Mouse (Mus musculus): ENCODE data around the gene Dusp6. TPM values are rescaled to one million over a fixed set of nuclear protein-coding genes. Genes with fewer than 3 reads are reported as not detected.

The Dusp6 gene
- polyA plus RNA-seq, 1 experiment from 2014 or later: 98.5 TPM

DNA sequence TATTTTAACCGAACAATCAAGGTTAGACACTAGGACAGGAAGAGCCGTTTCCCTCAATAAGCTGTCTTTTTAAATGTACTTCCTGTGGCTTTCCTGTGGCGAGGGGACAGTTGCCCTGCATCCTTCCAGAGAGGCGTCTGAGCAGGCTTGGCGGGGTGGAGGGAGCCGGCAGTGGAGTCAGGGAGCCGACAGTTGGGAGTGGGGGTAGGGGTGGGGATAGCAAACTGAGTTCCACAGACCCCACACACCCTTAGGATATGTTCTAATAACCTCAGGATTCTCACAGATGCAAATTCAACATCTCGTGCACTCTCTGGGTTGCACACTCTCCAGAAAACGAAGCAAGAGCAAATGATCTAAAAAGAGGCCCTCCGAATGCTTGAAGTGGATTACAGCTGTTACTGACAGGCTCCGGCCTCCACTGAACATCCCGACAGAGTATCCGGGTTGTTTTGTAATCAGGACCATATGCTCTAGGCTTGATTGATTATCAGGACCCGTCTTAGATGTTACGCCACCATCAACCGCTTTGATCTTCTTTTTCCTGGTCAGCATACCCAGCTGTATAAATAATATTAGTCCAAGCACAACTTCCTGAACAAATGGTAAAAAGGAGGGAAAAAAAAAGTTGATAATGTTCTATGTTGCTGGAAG lies 33.9 kb upstream of the Dusp6 start:
- Histone ChIP-seq H3K9me3 (ENCODE audit: control insufficient read depth, low read length) (no peaks in the 10 kb centered on the region), H3K4me3 (ENCODE audit: low read length) (no peak overlapping the region), H3K27ac (ENCODE audit: low read depth, low read length) (peak overlapping the region; percentile 79; the same call in 1 of the 2 replicates), H3K9ac (ENCODE audit: low read depth, low read length) (no peak overlapping the region; the same call in 1 of the 2 replicates), H3K4me1 (ENCODE audit: control insufficient read depth, insufficient read depth, low read length) (peaks cover 15% of the 10 kb centered on the region), H3K27me3 (ENCODE audit: control insufficient read depth, insufficient read depth, low read length) (no peaks in the 10 kb centered on the region), H3K4me2 (replicated peaks; ENCODE audit: low read depth, low read length) (peak overlapping the region; percentile 9), H3K36me3 (ENCODE audit: control insufficient read depth, insufficient read depth, low read length) (no peaks in the 10 kb centered on the region)
- peak; percentile 75 for ATAC-seq (ENCODE audit: low FRiP score, low TSS enrichment)
- 5% methylated on average over 16 of the region's 16 CpGs for WGBS

DNA sequence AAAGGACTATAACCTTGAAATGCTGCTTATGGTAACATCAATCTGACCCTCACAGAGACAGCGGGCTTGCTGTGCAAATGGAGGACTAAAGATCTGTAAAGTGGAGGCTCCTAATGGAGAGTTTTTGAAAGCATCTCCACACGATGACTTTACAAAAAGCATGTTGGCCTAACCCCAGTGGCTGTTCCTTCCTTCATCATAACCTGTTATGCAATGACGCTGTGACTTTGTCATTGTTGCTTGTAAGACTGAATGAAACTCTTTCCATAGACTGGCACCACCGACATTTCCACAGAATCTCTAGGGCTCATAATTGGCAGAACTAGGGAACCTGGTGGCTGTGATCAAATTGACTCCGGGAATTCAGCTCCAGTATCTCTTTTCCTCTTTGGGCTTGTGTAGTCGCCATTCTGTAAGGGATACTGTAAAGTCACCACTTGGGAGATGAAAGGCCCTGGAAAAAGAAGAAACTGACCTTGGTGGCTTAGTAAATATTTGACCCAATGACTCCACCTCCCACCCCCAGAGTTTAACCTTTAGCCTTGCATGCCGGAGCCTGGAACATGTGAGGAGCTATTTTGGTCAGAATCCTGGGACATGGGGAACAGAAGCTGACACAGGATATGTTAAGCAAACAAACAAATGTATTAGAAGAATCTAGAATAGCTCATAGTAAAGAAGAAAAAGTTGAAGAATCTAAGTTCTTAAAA lies 30.4 kb upstream of the Dusp6 start:
- H3K4me2 ChIP-seq (replicated peaks; ENCODE audit: low read depth, low read length): no peak overlapping the region
- 58% methylated on average over 7 of the region's 7 CpGs for WGBS
- H3K4me1 ChIP-seq (ENCODE audit: control insufficient read depth, insufficient read depth, low read length): peaks cover 15% of the 10 kb centered on the region
- H3K36me3 ChIP-seq (ENCODE audit: control insufficient read depth, insufficient read depth, low read length): no peaks in the 10 kb centered on the region
- H3K9me3 ChIP-seq (ENCODE audit: control insufficient read depth, low read length): no peaks in the 10 kb centered on the region
- no peaks in the 10 kb centered on the region for H3K27me3 ChIP-seq (ENCODE audit: control insufficient read depth, insufficient read depth, low read length)
- ATAC-seq (ENCODE audit: low FRiP score, low TSS enrichment): no peak
- no peak overlapping the region for H3K27ac ChIP-seq (ENCODE audit: low read depth, low read length)
- H3K4me3 ChIP-seq (ENCODE audit: low read length): no peak overlapping the region
- no peak overlapping the region for H3K9ac ChIP-seq (ENCODE audit: low read depth, low read length)

DNA sequence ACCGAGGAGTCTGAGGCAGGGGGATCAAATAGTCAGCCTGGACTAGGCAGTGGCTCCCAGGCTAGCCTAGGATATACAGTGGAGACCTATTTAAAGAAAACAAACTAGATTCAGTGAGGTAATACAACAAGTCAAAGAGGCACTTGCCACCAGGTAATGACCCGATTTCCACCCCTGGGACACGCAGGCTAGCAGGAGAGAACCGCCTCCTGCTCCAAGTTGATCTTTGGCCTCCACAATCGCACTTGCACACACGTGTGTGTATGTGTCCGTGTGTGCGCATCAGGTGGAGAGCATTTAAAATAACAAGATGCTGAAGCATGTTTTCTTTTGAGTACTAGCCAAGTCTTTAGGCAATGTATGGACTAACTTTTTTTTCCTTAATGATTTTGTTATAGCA lies 28.7 kb upstream of the Dusp6 start:
- no peaks in the 10 kb centered on the region for H3K9me3 ChIP-seq (ENCODE audit: control insufficient read depth, low read length)
- WGBS: 84% methylated on average over 8 of the region's 8 CpGs
- H3K4me1 ChIP-seq (ENCODE audit: control insufficient read depth, insufficient read depth, low read length): no peaks in the 10 kb centered on the region; the same call in 1 of the 2 replicates
- no peak overlapping the region for H3K4me2 ChIP-seq (replicated peaks; ENCODE audit: low read depth, low read length)
- H3K27ac ChIP-seq (ENCODE audit: low read depth, low read length): no peak overlapping the region
- ATAC-seq (ENCODE audit: low FRiP score, low TSS enrichment): no peak
- H3K27me3 ChIP-seq (ENCODE audit: control insufficient read depth, insufficient read depth, low read length): no peaks in the 10 kb centered on the region
- H3K9ac ChIP-seq (ENCODE audit: low read depth, low read length): no peak overlapping the region
- no peaks in the 10 kb centered on the region for H3K36me3 ChIP-seq (ENCODE audit: control insufficient read depth, insufficient read depth, low read length)
- no peak overlapping the region for H3K4me3 ChIP-seq (ENCODE audit: low read length)

DNA sequence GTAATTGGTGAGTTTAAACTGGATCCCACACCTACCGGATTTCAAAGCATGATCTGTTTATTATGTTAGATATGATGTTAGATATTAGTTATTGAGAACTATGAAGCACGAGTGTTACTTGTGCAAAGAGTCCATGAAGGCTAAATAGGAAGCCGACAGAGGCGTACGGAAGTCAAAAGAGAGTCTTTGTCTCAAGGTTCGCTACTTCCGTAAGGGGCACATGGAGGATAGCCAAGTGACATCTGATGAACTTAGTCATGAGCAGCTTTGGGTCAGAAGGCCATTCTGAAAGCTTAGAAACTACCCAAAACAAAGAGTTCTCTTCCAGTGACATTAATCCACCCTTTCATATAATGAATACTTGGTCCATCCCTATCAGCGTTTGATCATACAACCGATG lies 27.9 kb upstream of the Dusp6 start:
- H3K9me3 ChIP-seq (ENCODE audit: control insufficient read depth, low read length): no peaks in the 10 kb centered on the region
- H3K36me3 ChIP-seq (ENCODE audit: control insufficient read depth, insufficient read depth, low read length): no peaks in the 10 kb centered on the region
- H3K27ac ChIP-seq (ENCODE audit: low read depth, low read length): no peak overlapping the region
- no peaks in the 10 kb centered on the region for H3K27me3 ChIP-seq (ENCODE audit: control insufficient read depth, insufficient read depth, low read length)
- no peaks in the 10 kb centered on the region for H3K4me1 ChIP-seq (ENCODE audit: control insufficient read depth, insufficient read depth, low read length)
- no peak overlapping the region for H3K9ac ChIP-seq (ENCODE audit: low read depth, low read length)
- H3K4me3 ChIP-seq (ENCODE audit: low read length): no peak overlapping the region
- H3K4me2 ChIP-seq (replicated peaks; ENCODE audit: low read depth, low read length): no peak overlapping the region
- 97% methylated on average over 9 of the region's 9 CpGs for WGBS
- ATAC-seq (ENCODE audit: low FRiP score, low TSS enrichment): no peak

DNA sequence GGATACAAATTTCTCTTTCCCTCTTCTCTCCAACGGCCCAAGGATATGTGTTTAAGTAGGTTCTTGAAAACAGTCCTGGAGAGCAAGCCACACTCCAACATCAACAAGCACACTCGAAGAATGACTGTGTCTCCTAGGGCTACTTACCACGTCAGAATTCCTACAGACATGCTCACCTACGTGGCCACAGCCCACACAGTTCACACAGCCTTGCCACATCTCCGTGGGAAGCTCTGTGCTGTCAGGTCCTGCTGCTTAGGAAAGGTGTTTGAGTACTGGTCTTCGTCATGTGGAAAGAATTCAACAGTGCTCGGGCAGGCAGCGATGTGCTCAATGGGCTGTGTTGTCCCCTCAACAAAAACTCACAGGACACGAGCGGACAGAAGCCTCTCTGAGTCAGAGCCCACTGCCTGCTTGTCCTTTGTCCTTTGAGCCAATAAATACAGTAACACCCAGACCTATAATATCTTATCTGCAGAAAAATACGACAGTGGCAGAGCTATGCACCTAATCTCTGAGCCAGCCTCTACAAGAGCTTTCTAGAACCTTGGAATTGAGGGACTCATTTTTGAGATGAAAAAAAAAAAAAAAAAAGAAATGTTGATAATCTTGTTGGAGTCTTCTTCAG lies 25.7 kb upstream of the Dusp6 start:
- H3K9me3 ChIP-seq (ENCODE audit: control insufficient read depth, low read length): no peaks in the 10 kb centered on the region
- no peak overlapping the region for H3K27ac ChIP-seq (ENCODE audit: low read depth, low read length)
- no peaks in the 10 kb centered on the region for H3K36me3 ChIP-seq (ENCODE audit: control insufficient read depth, insufficient read depth, low read length)
- no peak overlapping the region for H3K4me2 ChIP-seq (replicated peaks; ENCODE audit: low read depth, low read length)
- H3K4me1 ChIP-seq (ENCODE audit: control insufficient read depth, insufficient read depth, low read length): 0 out of 2 replicates have a peak, but pooled peaks cover 7% of the 10 kb centered on the region
- H3K9ac ChIP-seq (ENCODE audit: low read depth, low read length): no peak overlapping the region
- no peaks in the 10 kb centered on the region for H3K27me3 ChIP-seq (ENCODE audit: control insufficient read depth, insufficient read depth, low read length)
- ATAC-seq (ENCODE audit: low FRiP score, low TSS enrichment): no peak
- WGBS: 57% methylated on average over 11 of the region's 11 CpGs
- H3K4me3 ChIP-seq (ENCODE audit: low read length): no peak overlapping the region

DNA sequence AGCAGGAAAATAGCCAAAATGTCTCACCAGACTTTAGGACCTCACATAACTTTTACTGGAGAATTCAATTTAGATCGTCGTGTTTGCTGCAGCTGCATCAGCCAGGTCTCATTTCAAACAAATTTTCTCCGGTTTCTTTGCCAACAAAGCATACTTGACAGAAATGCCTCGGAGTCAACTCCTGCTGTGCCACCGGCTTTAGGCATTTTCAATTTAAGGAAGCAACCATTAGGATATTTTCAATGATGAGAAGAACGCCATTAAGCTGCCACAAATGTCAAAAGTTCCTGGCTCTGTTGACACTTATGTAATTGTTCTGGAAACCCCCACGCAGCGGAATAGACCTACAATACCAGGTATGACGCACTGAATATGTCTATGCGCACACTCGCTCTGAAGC lies 24.5 kb upstream of the Dusp6 start:
- H3K9me3 ChIP-seq (ENCODE audit: control insufficient read depth, low read length): no peaks in the 10 kb centered on the region
- ATAC-seq (ENCODE audit: low FRiP score, low TSS enrichment): no peak
- H3K27me3 ChIP-seq (ENCODE audit: control insufficient read depth, insufficient read depth, low read length): no peaks in the 10 kb centered on the region
- 80% methylated on average over 11 of the region's 11 CpGs for WGBS
- H3K36me3 ChIP-seq (ENCODE audit: control insufficient read depth, insufficient read depth, low read length): no peaks in the 10 kb centered on the region
- H3K9ac ChIP-seq (ENCODE audit: low read depth, low read length): no peak overlapping the region
- 0 out of 2 replicates have a peak, but pooled peaks cover 7% of the 10 kb centered on the region for H3K4me1 ChIP-seq (ENCODE audit: control insufficient read depth, insufficient read depth, low read length)
- no peak overlapping the region for H3K27ac ChIP-seq (ENCODE audit: low read depth, low read length)
- no peak overlapping the region for H3K4me2 ChIP-seq (replicated peaks; ENCODE audit: low read depth, low read length)
- no peak overlapping the region for H3K4me3 ChIP-seq (ENCODE audit: low read length)

DNA sequence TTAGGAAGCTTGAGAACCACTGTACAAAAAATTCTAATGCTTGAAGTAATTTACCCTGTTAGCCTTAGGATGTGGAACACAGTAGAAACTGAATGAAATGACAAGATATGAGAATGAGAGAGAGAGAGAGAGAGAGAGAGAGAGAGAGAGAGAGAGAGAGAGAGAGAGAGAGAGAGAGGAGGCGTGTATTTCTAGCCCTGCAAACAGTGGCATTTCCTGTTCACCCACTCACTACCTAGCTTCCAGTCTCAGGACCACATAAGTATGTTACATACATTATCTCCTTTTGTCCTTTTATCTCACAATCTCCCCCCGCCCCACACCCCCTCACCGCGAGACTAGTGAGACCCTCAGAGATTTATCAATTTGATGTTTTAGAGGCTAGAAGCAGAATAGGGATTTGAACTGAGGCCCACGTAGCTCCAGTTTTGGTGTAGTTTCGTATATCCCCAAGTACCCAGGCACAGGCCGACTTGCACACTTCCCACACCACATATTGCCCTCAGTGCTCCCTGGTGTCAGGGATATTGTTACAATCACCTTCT lies 21.7 kb upstream of the Dusp6 start:
- no peaks in the 10 kb centered on the region for H3K27me3 ChIP-seq (ENCODE audit: control insufficient read depth, insufficient read depth, low read length)
- peaks cover 15% of the 10 kb centered on the region; the same call in 1 of the 2 replicates for H3K4me1 ChIP-seq (ENCODE audit: control insufficient read depth, insufficient read depth, low read length)
- 80% methylated on average over 7 of the region's 7 CpGs for WGBS
- no peak overlapping the region for H3K9ac ChIP-seq (ENCODE audit: low read depth, low read length)
- ATAC-seq (ENCODE audit: low FRiP score, low TSS enrichment): no peak
- no peak overlapping the region for H3K4me2 ChIP-seq (replicated peaks; ENCODE audit: low read depth, low read length)
- H3K9me3 ChIP-seq (ENCODE audit: control insufficient read depth, low read length): no peaks in the 10 kb centered on the region
- H3K4me3 ChIP-seq (ENCODE audit: low read length): no peak overlapping the region
- H3K36me3 ChIP-seq (ENCODE audit: control insufficient read depth, insufficient read depth, low read length): no peaks in the 10 kb centered on the region
- no peak overlapping the region for H3K27ac ChIP-seq (ENCODE audit: low read depth, low read length)

DNA sequence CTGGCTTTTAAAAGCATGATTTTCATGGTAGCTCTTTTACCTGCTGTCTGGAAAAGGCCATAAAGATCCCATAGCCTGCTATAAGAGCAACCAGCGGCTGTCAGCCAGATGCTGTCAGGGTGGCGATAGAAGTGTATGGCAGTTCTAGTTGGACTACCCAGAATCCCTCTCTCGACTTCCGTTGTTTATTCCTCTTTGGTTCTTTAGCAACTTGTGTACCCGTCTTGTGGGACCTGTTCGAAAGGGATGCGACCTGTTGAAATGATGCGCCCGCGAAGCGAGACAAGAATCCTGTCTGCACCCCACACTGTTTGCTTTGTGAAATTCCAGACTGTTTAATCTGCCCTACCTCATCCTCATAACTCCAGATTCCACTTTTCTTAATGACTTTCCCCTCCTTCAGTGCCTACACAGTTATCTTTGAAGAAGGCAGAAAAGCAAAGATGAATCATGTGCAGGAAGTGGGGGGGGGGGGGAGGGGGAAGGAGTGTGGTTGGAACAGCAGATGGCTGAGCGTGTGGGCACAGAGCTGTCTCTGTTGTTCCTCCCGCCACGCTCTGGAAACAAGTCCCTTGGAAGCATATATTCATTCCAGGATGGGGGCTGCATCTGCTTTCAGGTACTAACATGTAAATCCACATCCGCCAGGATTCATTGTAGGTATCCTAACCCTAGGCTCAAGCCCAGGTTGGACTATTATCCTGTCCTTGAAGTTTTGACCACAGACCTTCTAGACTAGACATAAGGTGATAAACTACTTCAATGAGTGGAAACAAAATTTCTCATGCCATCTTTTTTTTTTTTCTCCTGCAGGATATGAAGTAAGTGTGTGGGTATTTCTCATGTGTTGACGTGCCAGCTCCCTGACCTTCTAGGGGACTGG lies 21.0 kb upstream of the Dusp6 start:
- Histone ChIP-seq H3K4me2 (replicated peaks; ENCODE audit: low read depth, low read length) (no peak overlapping the region), H3K36me3 (ENCODE audit: control insufficient read depth, insufficient read depth, low read length) (no peaks in the 10 kb centered on the region), H3K27me3 (ENCODE audit: control insufficient read depth, insufficient read depth, low read length) (no peaks in the 10 kb centered on the region), H3K4me1 (ENCODE audit: control insufficient read depth, insufficient read depth, low read length) (peaks cover 15% of the 10 kb centered on the region; the same call in 1 of the 2 replicates), H3K27ac (ENCODE audit: low read depth, low read length) (no peak overlapping the region), H3K4me3 (ENCODE audit: low read length) (no peak overlapping the region), H3K9ac (ENCODE audit: low read depth, low read length) (no peak overlapping the region), H3K9me3 (ENCODE audit: control insufficient read depth, low read length) (no peaks in the 10 kb centered on the region)
- WGBS: 57% methylated on average over 16 of the region's 16 CpGs
- ATAC-seq (ENCODE audit: low FRiP score, low TSS enrichment): no peak

Data from kidney, embryonic 14.5 days (tissue).